Mouse (Mus musculus): ENCODE measurements around the gene Olfr1024.

DNA sequence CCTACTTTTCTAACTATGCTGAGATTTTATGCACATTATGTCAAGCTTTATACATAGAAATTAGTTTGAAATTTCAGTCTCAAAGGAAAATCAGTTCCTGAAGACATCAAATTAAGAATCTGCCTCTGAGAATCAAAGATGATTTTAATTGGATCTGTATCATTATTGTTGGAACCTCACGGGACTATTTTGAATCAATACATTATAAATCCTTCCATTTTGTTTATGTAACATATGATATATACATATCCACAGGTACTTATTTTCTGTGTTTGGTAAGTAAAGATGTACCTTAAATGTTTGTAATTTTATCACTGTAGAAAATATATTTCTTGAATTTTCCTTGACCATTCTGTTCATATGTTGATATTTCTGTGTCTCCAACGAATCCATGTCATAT, 19.5 kb downstream of the Olfr1024 start, which contains the start of gene Olfr1023:
- TF ChIP-seq CTCF (IDR thresholded peaks at IDR 0.05) (no peak), EP300 (IDR thresholded peaks at IDR 0.05) (no peak)
